Mouse (Mus musculus) cerebellum, adult 11 months (tissue): ENCODE measurements around the gene Nckap5.
A peak's percentile ranks its signal among the peaks of the same experiment; 100 is the strongest.

ENCODE experiments used
- DNase-seq: peaks from one replicate; pipeline ENCODE4 v3.0.0; 2022

Nckap5 gene

GRCm38 (mm10) chr1:126457739-126458138 is 372.9 kb downstream of the Nckap5 start:
- no peak for DNase-seq

GRCm38 (mm10) chr1:126454504-126455173 is 376.0 kb downstream of the Nckap5 start:
- DNase-seq, result peak; percentile 78

GRCm38 (mm10) chr1:126451472-126451871 is 379.1 kb downstream of the Nckap5 start:
- DNase-seq, result no peak

- no peak for DNase-seq
These were observed 381.2 kb downstream of the Nckap5 start for GRCm38 (mm10) chr1:126449424-126449823.

- DNase-seq, result no peak
These were observed 386.7 kb downstream of the Nckap5 start for GRCm38 (mm10) chr1:126443890-126444289.

GRCm38 (mm10) chr1:126442723-126443122 is 387.9 kb downstream of the Nckap5 start:
- DNase-seq, result no peak

GRCm38 (mm10) chr1:126438000-126438572 is 392.5 kb downstream of the Nckap5 start:
- no peak for DNase-seq

GRCm38 (mm10) chr1:126436937-126437667 is 393.5 kb downstream of the Nckap5 start:
- no peak for DNase-seq

GRCm38 (mm10) chr1:126432285-126432684 is 398.3 kb downstream of the Nckap5 start:
- DNase-seq, result no peak

GRCm38 (mm10) chr1:126431594-126431993 is 399.0 kb downstream of the Nckap5 start:
- DNase-seq, result peak; percentile 18

- no peak for DNase-seq
These were observed 419.2 kb downstream of the Nckap5 start for GRCm38 (mm10) chr1:126411426-126411825.

- DNase-seq, result peak; percentile 5
These were observed 422.7 kb downstream of the Nckap5 start for GRCm38 (mm10) chr1:126407886-126408285.

- DNase-seq, result no peak
These were observed 425.1 kb downstream of the Nckap5 start for GRCm38 (mm10) chr1:126405543-126405942.

- no peak for DNase-seq
These were observed 426.6 kb downstream of the Nckap5 start for GRCm38 (mm10) chr1:126403970-126404369.

- DNase-seq, result no peak
These were observed 439.4 kb downstream of the Nckap5 start for GRCm38 (mm10) chr1:126391204-126391603.

GRCm38 (mm10) chr1:126377339-126377980 is 453.1 kb downstream of the Nckap5 start:
- no peak for DNase-seq

GRCm38 (mm10) chr1:126366736-126367135 is 463.9 kb downstream of the Nckap5 start:
- DNase-seq, result no peak

GRCm38 (mm10) chr1:126364556-126364955 is 466.0 kb downstream of the Nckap5 start:
- DNase-seq, result no peak

GRCm38 (mm10) chr1:126360531-126361220 is 469.9 kb downstream of the Nckap5 start:
- DNase-seq, result no peak

- no peak for DNase-seq
These were observed 470.5 kb downstream of the Nckap5 start for GRCm38 (mm10) chr1:126360111-126360510.

GRCm38 (mm10) chr1:126341806-126342205 is 488.8 kb downstream of the Nckap5 start:
- no peak for DNase-seq

GRCm38 (mm10) chr1:126339250-126339649 is 491.3 kb downstream of the Nckap5 start:
- DNase-seq, result no peak

GRCm38 (mm10) chr1:126334202-126334601 is 496.4 kb downstream of the Nckap5 start:
- no peak for DNase-seq
